In the genomic region with DNA sequence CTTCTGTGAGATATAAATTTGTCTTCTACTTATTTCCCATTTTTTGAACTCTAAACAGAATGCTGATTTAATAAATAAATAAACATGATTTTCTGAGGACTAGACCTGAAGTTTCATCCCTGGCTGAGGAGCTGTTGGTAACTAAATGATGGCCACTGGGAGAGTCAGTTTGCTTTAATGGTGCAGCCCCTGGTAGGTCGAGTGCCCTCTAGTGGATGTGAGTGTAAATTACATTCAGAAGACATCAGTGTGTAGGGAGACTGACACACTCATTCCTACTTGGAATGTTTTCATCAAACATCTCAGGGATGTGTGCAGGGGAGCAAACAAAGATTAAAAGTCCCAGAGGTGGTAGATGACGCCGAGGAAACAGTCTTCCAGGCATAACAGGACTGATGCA, we compare ENCODE assay signal across 8 mouse cellular contexts.
DNase-seq lines count a peak whose midpoint lies in the region; ATAC-seq and TF ChIP-seq lines count a peak whose summit lies in the region.
"Had no signal": no experiment of that assay in that cellular context is flagged by ENCODE, and none has a peak within 500 bp of the region (broad histone marks: within the 10 kb centered on the region; RNA-seq: fewer than 3 reads in every experiment).

No protein-coding gene starts in this region.

- no peaks in the 10 kb centered on the region for H3K4me1 ChIP-seq in G1E (ENCODE audit: insufficient read depth, low read depth, low read length)
- H3K4me1 ChIP-seq: heart, embryonic 13.5 days had no signal

- ATAC-seq in G1E (ENCODE audit: extremely low read depth, insufficient number of reproducible peaks, low FRiP score, poor library complexity, severe bottlenecking), result no peak; the same call in 1 of the 2 replicates
- peak; percentile 74; the same call in 1 of the 2 replicates for ATAC-seq in megakaryocyte, adult 5-6 weeks (ENCODE audit: poor library complexity, severe bottlenecking)

- H3K36me3 ChIP-seq in G1E (replicated peaks), result no peaks in the 10 kb centered on the region
- H3K36me3 ChIP-seq: heart, embryonic 13.5 days had no signal

- TF ChIP-seq CTCF in G1E (IDR thresholded peaks at IDR 0.05; ENCODE audit: low read depth, low read length), result peak; percentile 33; the same call in 1 of the 2 replicates

- H3K4me3 ChIP-seq in G1E (ENCODE audit: low read depth, low read length), result no peak overlapping the region
- H3K4me3 ChIP-seq: heart, embryonic 13.5 days had no signal

- peak; percentile 7 to 25 for DNase-seq in kidney, postnatal 36 days
- DNase-seq in kidney, postnatal 4 days, result no peak
- no peak for DNase-seq in G1E (ENCODE audit: low spot score)
- peak; percentile 10 to 19 for DNase-seq in adrenal gland, postnatal 36 days
- DNase-seq in neural tube, embryonic 10.5 days (ENCODE audit: extremely low spot score, low spot score), result no peak
- DNase-seq in right cerebral cortex, postnatal 10 days (ENCODE audit: low spot score in 2 of 2), result no peak

- peaks cover 11% of the 10 kb centered on the region for H3K9me3 ChIP-seq in G1E (replicated peaks)
- H3K9me3 ChIP-seq: heart, embryonic 13.5 days had no signal

- no peaks in the 10 kb centered on the region for H3K27me3 ChIP-seq in G1E (ENCODE audit: insufficient read depth, low read length)
- H3K27me3 ChIP-seq: heart, embryonic 13.5 days had no signal

Comparison
In these comparisons a context has a peak if more than half of its experiments do, and no peak if none do; other contexts are left out.
1. DNase-seq: peak in kidney, postnatal 36 days (2 of 2) and adrenal gland, postnatal 36 days (2 of 2); none in kidney, postnatal 4 days (0 of 2), G1E (single experiment), neural tube, embryonic 10.5 days (single experiment) and right cerebral cortex, postnatal 10 days (0 of 2).